Mouse (Mus musculus) brain, adult 2 months (tissue): ENCODE results near the gene Anapc4.
A peak's percentile ranks its signal among the peaks of the same experiment; 100 is the strongest.

Experiments used
- DNase-seq: peaks from one replicate; pipeline ENCODE4 v3.0.0; 2011; ENCODE audit warnings: low read depth, low spot score

The Anapc4 gene

GRCm38 (mm10) chr5:52833761-52834274 is at the start of gene Anapc4:
Gene Anapc4, plus strand, starts transcription at chr5:52834012.
- peak; percentile 99 for DNase-seq

DNA sequence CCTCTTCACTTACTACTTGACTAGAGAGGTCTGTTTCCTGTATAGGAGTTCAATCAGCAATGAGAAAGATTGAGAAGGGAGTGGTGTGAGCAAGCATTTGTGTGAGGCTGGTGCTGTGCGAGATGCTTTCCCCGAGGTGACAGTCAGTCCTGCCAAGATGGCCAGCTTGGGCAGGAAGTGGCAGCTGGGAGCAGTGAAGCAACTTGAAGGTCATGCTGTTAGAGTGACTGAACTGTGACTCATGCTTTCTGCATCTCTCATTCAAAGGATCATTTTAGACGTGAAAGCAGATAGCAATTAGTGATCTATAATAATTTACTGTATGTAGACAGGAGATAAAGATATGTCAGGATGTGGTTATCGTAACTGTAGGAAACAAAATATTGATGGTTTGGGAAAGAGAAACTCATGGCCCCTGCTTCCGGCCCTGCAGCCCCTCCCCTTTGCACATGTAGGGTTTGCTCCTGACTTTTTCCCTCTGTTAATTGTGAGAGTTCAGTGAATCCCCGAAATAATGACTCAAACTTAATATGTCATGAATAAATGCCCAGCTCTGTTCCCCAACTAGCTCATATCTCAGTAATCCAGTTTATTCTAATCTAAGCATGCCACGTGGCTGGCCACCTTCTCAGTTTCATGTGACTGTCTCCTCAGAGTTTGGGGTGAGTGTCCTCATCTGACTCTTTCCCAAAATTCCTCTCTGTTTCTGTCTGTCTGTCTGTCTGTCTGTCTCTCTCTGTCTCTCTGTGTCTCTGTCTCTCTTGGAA is 47.1 kb upstream of the Anapc4 start:
- DNase-seq = peak; percentile 12

GRCm38 (mm10) chr5:52793230-52793629 is 40.6 kb upstream of the Anapc4 start:
- DNase-seq = no peak

DNA sequence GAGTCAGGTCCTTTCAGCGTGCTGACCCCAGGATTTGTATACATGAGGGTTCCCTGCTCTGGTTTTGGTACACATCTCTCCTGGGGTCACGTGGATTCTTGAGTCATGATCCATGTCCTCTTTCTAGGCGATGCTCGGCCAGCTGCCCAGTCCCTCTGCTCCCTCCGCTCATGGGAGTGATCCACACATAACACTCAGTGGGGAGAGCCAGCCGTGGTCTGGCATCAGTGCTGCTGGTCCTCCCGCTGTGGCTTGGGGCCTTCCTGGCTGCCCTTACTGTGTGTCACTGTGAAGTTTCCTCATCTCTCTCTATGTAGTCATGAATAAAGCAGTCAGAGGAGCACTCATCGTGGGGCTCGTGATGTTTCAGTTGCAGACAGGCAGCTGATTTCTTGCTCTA is 39.7 kb upstream of the Anapc4 start:
- no peak for DNase-seq

GRCm38 (mm10) chr5:52799274-52799985 is 34.4 kb upstream of the Anapc4 start:
- DNase-seq = no peak

GRCm38 (mm10) chr5:52805801-52806200 is 28.0 kb upstream of the Anapc4 start:
- DNase-seq = no peak

DNA sequence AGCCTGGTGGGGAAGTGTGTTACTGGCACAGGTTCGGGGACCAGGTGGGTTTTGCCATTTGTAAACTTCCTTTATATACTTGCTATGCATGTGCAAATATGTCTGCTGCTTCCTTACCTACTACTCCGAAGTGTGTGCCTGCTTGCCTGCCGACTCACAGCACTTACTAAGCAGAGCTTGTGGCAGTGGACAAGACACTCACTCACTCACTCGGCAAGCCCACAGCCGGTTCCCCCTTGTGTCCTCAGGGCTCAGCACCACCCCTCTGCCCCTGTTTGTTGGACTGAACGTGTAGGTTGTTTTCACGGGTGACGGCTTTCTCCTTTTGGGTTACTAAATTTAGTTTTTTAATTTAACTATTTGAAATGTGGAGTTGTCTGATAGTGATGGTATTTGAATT is 27.5 kb upstream of the Anapc4 start:
- DNase-seq = no peak

DNA sequence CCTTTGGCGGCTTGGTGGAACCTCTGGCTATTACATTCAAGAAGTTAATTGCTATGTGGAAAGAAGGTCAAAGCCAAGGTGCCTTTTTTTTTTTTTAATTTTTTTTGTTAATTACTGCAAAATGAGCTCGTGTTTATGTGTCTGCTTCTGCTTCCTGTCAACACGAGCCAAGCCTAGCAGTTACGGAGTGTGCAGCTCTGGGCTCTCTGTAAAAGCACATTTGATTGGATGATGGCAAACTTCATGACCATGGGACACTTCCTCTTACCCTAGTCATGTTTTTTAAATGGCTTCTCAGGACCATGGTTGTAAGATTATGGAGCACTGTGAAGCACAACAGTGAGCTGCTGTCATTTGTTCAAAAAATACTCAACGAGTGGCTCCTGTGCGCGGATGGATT is 26.8 kb upstream of the Anapc4 start:
- no peak for DNase-seq

GRCm38 (mm10) chr5:52810446-52810845 is 23.4 kb upstream of the Anapc4 start:
- no peak for DNase-seq

DNA sequence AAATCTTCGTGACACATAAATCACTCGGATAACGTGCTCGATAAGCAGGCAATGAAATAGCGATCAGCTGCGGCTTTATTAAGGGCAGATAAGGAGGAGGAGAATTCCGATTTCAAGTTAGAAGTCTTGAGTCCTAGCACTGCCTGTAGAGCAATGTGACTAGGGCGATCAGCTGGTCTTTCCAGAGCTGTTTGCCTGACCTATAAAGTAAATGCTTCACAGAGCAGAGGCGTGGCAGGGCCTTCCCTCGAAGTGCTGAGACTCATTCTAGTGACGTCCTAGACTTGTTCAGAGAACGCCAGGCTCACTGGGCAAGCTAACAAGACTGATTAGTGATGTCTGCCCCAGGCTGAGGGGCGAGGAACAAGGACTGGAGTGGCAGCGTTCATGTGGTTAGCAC is 22.8 kb upstream of the Anapc4 start:
- no peak for DNase-seq

DNA sequence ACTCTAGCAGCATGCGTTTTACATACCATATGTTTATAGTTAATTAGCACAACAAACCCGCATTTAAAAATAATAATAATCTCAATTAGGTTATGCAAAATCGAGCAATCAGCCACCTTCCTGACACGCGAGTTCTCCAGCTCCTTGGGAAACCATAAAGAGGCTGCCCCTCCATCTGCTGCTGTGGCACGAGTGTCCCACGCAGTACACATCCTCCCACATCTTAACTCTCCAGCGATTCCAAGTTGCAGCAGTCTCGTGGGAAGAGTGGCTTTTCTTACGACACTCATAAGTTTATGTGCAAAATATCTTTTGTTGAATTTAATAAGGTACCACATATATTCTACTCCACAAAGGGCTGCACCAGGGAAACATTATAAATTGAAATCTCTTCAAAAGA is 21.4 kb upstream of the Anapc4 start:
- DNase-seq = peak; percentile 77

GRCm38 (mm10) chr5:52813312-52813711 is 20.5 kb upstream of the Anapc4 start:
- no peak for DNase-seq

DNA sequence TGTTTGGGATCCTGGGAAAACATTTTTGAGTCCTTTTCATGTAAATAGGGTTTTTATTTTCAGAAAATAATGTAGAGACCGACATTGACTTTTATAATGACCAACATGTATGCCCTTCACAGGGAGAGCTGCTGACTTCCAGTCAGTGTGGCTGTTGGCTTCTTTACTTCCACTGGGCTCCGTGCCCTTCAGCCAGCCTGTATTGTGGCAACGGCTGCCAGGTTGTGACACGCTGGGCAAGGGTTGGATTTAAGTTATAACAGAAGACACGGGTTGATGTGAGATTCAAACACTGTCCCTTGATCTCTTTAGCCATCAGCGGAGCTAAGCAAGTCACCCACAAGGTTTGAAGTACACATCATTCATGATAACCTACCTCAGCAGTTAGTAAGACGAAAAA is 15.1 kb upstream of the Anapc4 start:
- no peak for DNase-seq

DNA sequence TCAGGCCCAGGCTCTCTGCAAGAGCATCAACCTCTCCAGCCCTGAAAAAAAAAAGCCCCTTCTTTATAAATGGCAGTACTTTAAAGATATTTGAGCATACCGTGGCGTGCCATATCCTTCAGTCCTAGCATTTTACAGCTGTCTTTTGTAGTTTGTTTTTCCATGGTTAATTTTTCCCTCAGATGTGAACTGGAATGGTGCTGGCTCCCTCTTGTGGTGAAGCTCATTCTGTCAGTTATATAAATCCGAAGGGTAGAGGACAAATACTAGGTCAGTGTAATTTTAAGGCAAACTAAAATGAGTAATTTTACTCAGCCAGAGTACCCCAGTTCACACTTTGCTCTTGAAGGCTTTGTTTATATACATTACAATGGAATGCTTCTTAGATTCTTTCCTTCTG is 12.1 kb upstream of the Anapc4 start:
- peak; percentile 77 for DNase-seq

GRCm38 (mm10) chr5:52827923-52828322 is 5.9 kb upstream of the Anapc4 start:
- no peak for DNase-seq

- peak; percentile 27 for DNase-seq
These were observed 807 bp upstream of the Anapc4 start for GRCm38 (mm10) chr5:52833005-52833404.

DNA sequence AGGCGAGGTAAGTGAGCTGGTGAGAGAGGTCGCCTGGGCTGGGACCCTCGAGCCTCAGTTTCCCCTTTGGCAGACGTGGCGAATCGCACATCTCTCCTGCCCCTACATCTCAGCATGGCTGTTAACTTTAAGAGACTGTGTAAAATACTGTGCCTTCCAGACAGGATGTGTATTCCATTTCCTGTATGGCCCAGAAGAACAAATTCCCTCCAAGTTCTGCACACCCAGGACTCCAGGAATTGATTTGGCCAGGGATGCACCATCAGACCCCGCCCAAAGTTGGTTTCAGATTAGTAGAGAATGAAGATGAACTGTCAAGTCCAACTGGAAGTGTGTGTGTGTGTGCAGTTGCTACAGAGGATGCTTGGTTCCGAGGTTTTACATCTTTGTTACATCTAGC is 574 bp downstream of the Anapc4 start:
- DNase-seq = no peak

- no peak for DNase-seq
These were observed 10.5 kb downstream of the Anapc4 start for GRCm38 (mm10) chr5:52844319-52844718.

- DNase-seq = no peak
These were observed 21.9 kb downstream of the Anapc4 start for GRCm38 (mm10) chr5:52855727-52856126.

GRCm38 (mm10) chr5:52864446-52864845 is 30.6 kb downstream of the Anapc4 start:
- no peak for DNase-seq

GRCm38 (mm10) chr5:52865825-52866224 is 32.0 kb downstream of the Anapc4 start:
- DNase-seq = peak; percentile 47

- DNase-seq = no peak
These were observed 32.7 kb downstream of the Anapc4 start for GRCm38 (mm10) chr5:52866361-52867155.
